ENCODE assay signal across 8 mouse cellular contexts in the genomic region with DNA sequence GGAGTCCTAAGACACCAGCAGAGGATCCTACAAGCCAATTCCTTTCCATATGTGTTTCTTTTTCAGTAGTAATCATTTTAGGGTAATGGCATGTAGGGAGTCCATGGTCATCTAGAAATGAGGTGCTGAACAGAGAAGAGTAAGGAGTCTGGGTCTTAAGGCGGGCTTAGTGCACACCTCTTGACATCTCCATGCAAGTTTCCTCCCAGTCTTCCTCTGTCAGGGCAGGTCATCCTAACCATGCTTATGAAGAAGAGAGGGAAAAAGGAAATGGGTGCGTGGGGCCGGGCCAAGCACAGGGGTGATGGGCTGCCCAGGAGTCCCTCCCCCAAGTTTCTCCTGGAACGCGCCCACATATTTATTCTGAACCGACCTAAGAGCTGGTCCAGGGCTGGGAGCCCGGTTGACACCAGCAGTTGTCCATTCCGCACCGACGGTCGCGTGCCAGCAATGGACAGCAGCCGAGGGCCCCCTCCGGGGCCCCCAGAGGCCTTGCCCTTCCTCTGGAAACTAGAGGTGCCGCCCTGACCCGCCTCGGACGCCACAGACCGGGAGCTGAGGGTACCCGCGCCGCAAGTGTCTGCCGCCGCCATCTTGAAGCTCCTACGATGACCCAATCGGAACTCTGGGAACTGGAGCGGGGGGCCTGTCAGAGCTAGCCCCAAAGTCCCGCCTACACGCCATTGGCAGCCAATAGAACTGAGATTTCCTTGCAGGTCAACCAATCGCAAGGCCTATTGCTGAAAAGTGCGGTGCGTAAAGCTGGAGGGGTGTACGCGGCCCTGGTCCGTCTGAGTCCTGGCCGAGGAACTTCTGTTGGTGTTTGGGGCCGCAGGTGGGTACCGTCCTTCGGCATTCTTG. TPM values are rescaled to one million over a fixed set of nuclear protein-coding genes. Genes with fewer than 3 reads are reported as not detected.
A peak's percentile ranks its signal among the peaks of the same experiment; 100 is the strongest.
DNase-seq lines count a peak whose midpoint lies in the region; ATAC-seq lines count a peak whose summit lies in the region.

A gene (minus strand): TSS at position 669 of the 861 bp plus-strand sequence.
A gene (plus strand): TSS at position 743 of the 861 bp plus-strand sequence.

- 0 out of 2 replicates have a peak, but pooled peaks cover 8% of the 10 kb centered on the region for H3K4me1 ChIP-seq in intestine, embryonic 14.5 days (replicated peaks; ENCODE audit: control insufficient read depth, insufficient read depth, low read length)

- peak within 1 kb of the TSS; percentile 76 for H3K9ac ChIP-seq in intestine, embryonic 14.5 days (ENCODE audit: low read length)

- DNase-seq in adrenal gland, adult 18-20 months (ENCODE audit: low spot score in 2 of 2), result peak; percentile 92
- peak; percentile 97 for DNase-seq in embryo, embryonic 11 days
- peak; percentile 96 for DNase-seq in gastrocnemius, postnatal 25 days
- DNase-seq in intestine, embryonic 14.5 days (ENCODE audit: low spot score), result peak; percentile 97
- peak; percentile 97 to 98 for DNase-seq in left cerebral cortex, postnatal 14 days (ENCODE audit: low spot score in 2 of 2)
- peak; percentile 98 for DNase-seq in mesoderm, embryonic 11.5 days (ENCODE audit: low read depth, low spot score)
- DNase-seq in right cerebral cortex, postnatal 36 days (ENCODE audit: low spot score in 2 of 2), result peak; percentile 95 to 96
- peak; percentile 95 for DNase-seq in yolk sac, embryonic 10.5 days (ENCODE audit: low spot score)

- peak within 1 kb of the TSS; percentile 82 for H3K4me3 ChIP-seq in intestine, embryonic 14.5 days (ENCODE audit: low read depth, low read length)

- H3K9me3 ChIP-seq in intestine, embryonic 14.5 days (ENCODE audit: control insufficient read depth, low read length), result no peaks in the 10 kb centered on the region

- peak within 1 kb of the TSS; percentile 80 for H3K4me2 ChIP-seq in intestine, embryonic 14.5 days (ENCODE audit: low read length)

- H3K27ac ChIP-seq in intestine, embryonic 14.5 days (ENCODE audit: low read depth), result 0 out of 2 replicates have a peak within 1 kb of the TSS, but pooled peaks have one; percentile 16

- peak; percentile 100 for ATAC-seq in intestine, embryonic 14.5 days (replicated peaks; ENCODE audit: low FRiP score, low TSS enrichment, low read depth)

- H3K36me3 ChIP-seq in intestine, embryonic 14.5 days (ENCODE audit: control insufficient read depth, insufficient read depth, low read length), result no peaks in the 10 kb centered on the region

- WGBS in intestine, embryonic 14.5 days, result under 1% methylated on average over 39 of the region's 39 CpGs

- intact Hi-C loops in left cerebral cortex, postnatal 14 days (cut with DNase I), result no loop called here

- no peaks in the 10 kb centered on the region for H3K27me3 ChIP-seq in intestine, embryonic 14.5 days (replicated peaks; ENCODE audit: control insufficient read depth, insufficient read depth, low read length)

RNA-seq across cellular contexts. Expression of the first gene that starts in this region (rescaled TPM):
- 10 to 100 TPM; 11.3 to 12.9 TPM for total RNA-seq in adrenal gland, adult 18-20 months (2021)
- total RNA-seq in gastrocnemius, postnatal 25 days (2021), result 1 to 10 TPM; 6.8 to 8.7 TPM
- 32.4 and 32.7 TPM in 2 replicates for polyA plus RNA-seq in intestine, embryonic 14.5 days (2014; fragmentation: Nextera tagmentation; extraction: Ambion mirVana)
- 10 to 100 TPM; 15.3 to 20.9 TPM for total RNA-seq in left cerebral cortex, postnatal 14 days (2021)

RNA-seq across cellular contexts. Expression of the second gene that starts in this region (rescaled TPM):
- 10 to 100 TPM; 44.3 to 56.3 TPM for total RNA-seq in adrenal gland, adult 18-20 months (2021)
- 10 to 100 TPM; 57.5 to 59.2 TPM for total RNA-seq in gastrocnemius, postnatal 25 days (2021)
- polyA plus RNA-seq in intestine, embryonic 14.5 days (2014; fragmentation: Nextera tagmentation; extraction: Ambion mirVana), result 118 and 127 TPM in 2 replicates
- total RNA-seq in left cerebral cortex, postnatal 14 days (2021), result 10 to 100 TPM; 24.6 to 30.6 TPM

Comparison
In these comparisons a context has a peak if more than half of its experiments do, and no peak if none do; other contexts are left out.
1. Peak in every context shown above with its lines: DNase-seq, ATAC-seq, H3K4me3 ChIP-seq and H3K27ac ChIP-seq.